Mouse (Mus musculus) midbrain, embryonic 15.5 days (tissue): ENCODE results near the gene 1700030J22Rik. TPM values are rescaled to one million over a fixed set of nuclear protein-coding genes. Genes with fewer than 3 reads are reported as not detected.

Experiments
- ATAC-seq: fragments of 200-750 bp; cut with Nextera tagmentation; replicated peaks from 2 replicates; pipeline ENCODE4 v1.8.0; 2017; ENCODE audit warnings: moderate TSS enrichment
- H3K27ac ChIP-seq: fragments of 300-500 bp; sonication (generic); 2 replicates; pipeline ENCODE4 v1.5.1; 2015; ENCODE audit warnings: mild to moderate bottlenecking, inconsistent platforms
- H3K27me3 ChIP-seq: fragments of 300-500 bp; sonication (generic); replicated peaks from 2 replicates; pipeline ENCODE4 v1.6.1; 2015; ENCODE audit warnings: inconsistent platforms
- H3K36me3 ChIP-seq: fragments of 300-500 bp; sonication (generic); replicated peaks from 2 replicates; pipeline ENCODE4 v1.6.1; 2015; ENCODE audit warnings: inconsistent platforms
- H3K4me1 ChIP-seq: fragments of 300-500 bp; sonication (generic); 2 replicates; pipeline ENCODE4 v1.6.1; 2015; ENCODE audit warnings: inconsistent platforms
- H3K4me2 ChIP-seq: fragments of 300-500 bp; sonication (generic); 2 replicates; pipeline ENCODE4 v1.6.1; 2015; ENCODE audit warnings: inconsistent platforms, mild to moderate bottlenecking, moderate library complexity
- H3K4me3 ChIP-seq: fragments of 300-500 bp; sonication (generic); 2 replicates; pipeline ENCODE4 v1.5.1; 2015; ENCODE audit warnings: mild to moderate bottlenecking, inconsistent platforms
- H3K9ac ChIP-seq: fragments of 300-500 bp; sonication (generic); 2 replicates; pipeline ENCODE4 v1.6.1; 2015; ENCODE audit warnings: mild to moderate bottlenecking, inconsistent platforms
- H3K9me3 ChIP-seq: fragments of 300-500 bp; sonication (generic); 2 replicates; pipeline ENCODE4 v1.6.1; 2016; ENCODE audit warnings: inconsistent platforms
- WGBS: fragments of 180-500 bp; shearing (Covaris S2); methylation state at CpG from one replicate; pipeline ENCODE4 v1.1.7; 2015; ENCODE audit warnings: mixed read lengths; 5-methylcytosine and 5-hydroxymethylcytosine counted together
- polyA plus RNA-seq: library from polyadenylated mRNA; unstranded; fragments of >200 nt; fragmentation: Nextera tagmentation; extraction: Ambion mirVana; gene quantifications from 2 replicates; pipeline ENCODE4 v1.2.1, GENCODE M21; 2015

1700030J22Rik gene
- 8.8 and 9.1 TPM in 2 replicates for polyA plus RNA-seq

DNA sequence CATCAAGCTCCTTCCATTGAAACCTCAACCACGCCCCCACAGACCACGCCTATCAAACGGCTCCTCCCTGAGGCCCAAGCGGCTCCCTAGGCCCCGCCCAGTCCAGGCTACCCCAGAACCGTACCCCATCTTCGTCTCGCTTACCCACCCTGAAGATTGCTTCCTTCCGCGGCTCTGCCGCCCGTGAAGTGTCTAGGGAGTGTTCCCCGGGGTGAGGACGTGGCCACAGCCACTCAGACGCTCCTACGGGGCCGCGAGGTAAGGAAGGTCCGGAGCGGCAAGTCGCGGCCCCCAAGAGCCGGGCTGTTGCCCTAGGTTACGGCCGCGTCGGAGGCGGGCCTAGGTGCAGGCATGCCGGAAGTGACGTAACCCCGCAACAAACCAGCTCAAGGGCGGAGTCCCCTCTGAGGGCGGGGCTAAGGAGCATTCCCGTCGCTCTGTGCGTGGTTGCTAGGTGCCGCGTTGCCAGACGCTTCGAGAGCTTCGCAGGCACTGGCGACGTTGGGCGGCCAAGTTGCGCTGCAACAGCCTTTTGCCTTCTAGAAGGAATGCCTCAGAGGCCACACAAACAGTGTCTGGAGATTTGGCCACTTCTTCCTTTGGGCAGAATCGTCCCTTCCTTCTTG lies at the start of gene 1700030J22Rik:
Gene 1700030J22Rik (minus strand): TSS at position 329 of the 626 bp plus-strand sequence.
- H3K9ac ChIP-seq = peak within 1 kb of the TSS; percentile 55
- peak within 1 kb of the TSS; percentile 63 for H3K4me2 ChIP-seq
- no peaks in the 10 kb centered on the region for H3K36me3 ChIP-seq
- H3K4me3 ChIP-seq = peak within 1 kb of the TSS; percentile 69
- WGBS = under 1% methylated on average over 46 of the region's 46 CpGs
- H3K27me3 ChIP-seq = no peaks in the 10 kb centered on the region
- no peaks in the 10 kb centered on the region for H3K9me3 ChIP-seq
- peak within 1 kb of the TSS; percentile 52 for H3K27ac ChIP-seq
- peaks cover 12% of the 10 kb centered on the region for H3K4me1 ChIP-seq
- peak; percentile 99 for ATAC-seq

DNA sequence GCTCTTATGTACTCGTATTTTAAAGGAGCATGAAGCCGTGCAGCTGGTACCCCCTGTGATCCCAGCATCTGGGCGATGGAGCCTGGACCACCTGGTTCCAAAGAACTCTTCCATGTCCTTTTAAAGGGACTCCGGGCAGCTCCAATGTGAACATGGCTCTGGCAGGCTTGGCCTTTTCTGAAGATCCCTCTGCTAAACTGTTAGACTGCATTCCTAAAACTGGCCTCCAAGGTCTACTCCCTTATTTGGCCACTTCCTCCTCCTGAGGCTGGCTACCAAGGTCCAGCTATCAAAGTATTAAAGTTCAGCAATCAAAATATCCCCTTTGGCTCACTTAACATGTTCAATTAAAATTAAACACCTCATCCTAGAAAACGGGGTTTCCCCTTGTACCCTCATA lies 48.8 kb upstream of the 1700030J22Rik start:
- ATAC-seq = no peak
- no peak overlapping the region for H3K4me3 ChIP-seq
- H3K36me3 ChIP-seq = no peaks in the 10 kb centered on the region
- no peak overlapping the region for H3K4me2 ChIP-seq
- H3K9me3 ChIP-seq = no peaks in the 10 kb centered on the region
- no peak overlapping the region for H3K9ac ChIP-seq
- H3K27me3 ChIP-seq = no peaks in the 10 kb centered on the region
- H3K4me1 ChIP-seq = no peaks in the 10 kb centered on the region
- WGBS = 85% methylated on average over 5 of the region's 5 CpGs
- no peak overlapping the region for H3K27ac ChIP-seq

DNA sequence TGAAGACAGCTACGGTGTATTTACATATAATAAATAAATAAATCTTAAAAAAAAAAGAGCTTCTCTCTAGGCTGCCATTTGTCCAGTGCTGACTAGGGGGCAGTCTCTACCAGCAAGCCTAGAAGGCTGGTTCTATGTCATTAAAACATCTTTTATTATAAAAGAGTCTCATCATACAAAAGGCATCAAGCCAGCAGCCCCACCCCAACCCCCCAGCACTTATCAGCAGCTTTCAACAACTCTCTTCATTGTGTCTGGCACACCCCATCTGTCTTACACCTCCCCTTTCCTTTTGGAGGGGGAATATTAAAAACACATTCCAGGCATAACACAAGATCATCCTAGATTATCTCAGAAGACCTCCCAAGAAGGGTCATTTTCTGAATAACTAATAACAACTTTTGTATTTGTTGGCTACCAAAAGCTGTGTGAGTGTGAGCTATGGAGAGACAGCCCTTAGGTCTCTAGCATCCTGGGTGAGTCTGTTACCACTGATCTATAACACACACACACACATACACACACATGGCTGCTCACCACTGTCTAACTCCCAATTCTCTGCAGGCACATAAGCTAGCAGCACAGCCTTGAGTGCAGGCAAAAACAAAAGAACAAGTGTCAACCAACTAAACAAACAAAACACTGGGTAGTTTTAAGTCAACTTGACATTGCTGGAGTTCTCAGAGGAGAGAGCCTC lies 43.7 kb upstream of the 1700030J22Rik start:
- Histone ChIP-seq H3K4me3 (no peak overlapping the region), H3K27me3 (no peaks in the 10 kb centered on the region), H3K36me3 (no peaks in the 10 kb centered on the region), H3K4me1 (no peaks in the 10 kb centered on the region), H3K4me2 (no peak overlapping the region), H3K9me3 (no peaks in the 10 kb centered on the region), H3K9ac (no peak overlapping the region), H3K27ac (no peak overlapping the region)
- no peak for ATAC-seq
- 88% methylated on average over 1 of the region's 1 CpGs for WGBS

DNA sequence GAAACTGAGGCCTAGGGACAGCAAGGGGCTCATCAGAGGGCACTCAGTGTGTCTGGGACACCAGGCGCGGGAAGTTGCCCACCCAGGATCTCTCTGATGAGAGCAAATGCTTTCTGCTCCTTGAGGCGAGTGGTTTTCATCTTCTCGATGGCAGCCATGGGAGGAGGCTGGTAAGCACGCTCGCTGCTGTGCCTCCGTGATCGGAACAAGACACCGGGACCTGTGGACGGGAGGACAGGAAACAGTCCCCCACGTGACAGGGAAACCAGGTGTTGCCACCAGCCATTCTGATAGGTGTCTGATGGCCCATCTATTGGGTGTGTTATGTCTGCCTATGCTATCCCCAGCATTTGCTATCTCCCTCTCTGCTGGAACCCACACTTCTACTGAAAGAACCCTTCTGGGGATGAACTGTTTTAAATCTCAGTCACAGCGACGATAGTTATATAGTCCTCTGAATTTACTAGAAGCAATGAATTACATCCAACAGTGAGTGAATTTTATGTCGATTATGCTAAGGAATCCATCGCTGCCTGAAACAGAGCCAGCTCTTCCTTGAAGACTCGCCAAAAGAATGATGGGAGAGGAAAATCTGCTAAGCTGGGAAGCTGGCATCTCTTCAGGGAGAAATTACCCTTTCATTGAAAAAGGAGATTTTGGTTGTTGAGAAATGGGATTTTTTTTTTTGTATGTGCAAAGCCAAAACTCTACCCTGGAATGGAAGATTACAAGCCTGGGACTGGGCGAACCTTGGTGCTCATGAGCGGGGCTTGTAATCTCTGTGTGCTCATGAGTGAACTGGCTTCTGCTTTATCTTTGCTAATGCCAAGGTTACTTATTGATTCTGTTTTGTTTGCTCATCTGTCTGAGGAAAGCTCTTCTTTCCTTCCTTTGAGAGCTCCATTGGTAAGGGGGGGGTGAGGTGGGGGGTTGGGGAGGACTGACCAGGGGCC lies 40.8 kb upstream of the 1700030J22Rik start:
- no peak overlapping the region for H3K27ac ChIP-seq
- H3K4me2 ChIP-seq = no peak overlapping the region
- H3K4me1 ChIP-seq = no peaks in the 10 kb centered on the region
- no peak overlapping the region for H3K9ac ChIP-seq
- WGBS = 86% methylated on average over 18 of the region's 18 CpGs
- H3K36me3 ChIP-seq = no peaks in the 10 kb centered on the region
- no peak for ATAC-seq
- H3K9me3 ChIP-seq = no peaks in the 10 kb centered on the region
- no peak overlapping the region for H3K4me3 ChIP-seq
- no peaks in the 10 kb centered on the region for H3K27me3 ChIP-seq

DNA sequence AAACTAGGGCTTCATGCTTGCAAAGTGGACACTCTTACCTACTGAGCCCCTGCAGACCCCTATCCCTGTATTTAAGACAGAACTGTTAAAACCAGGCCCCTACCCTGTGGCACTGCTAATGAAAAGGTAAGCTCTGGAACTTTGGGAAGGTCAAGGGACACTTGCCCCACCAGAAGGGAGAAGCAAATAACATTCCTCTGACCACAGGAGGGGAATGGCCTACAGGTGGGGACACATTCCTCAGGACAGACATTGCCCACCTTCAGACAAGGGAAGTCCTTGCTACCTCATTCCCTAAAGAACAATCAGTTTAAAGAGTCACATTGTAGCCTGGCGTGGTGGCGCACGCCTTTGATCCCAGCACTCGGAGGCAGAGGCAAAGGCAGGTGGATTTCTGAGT lies 39.1 kb upstream of the 1700030J22Rik start:
- Histone ChIP-seq H3K9me3 (no peaks in the 10 kb centered on the region), H3K9ac (no peak overlapping the region), H3K4me2 (no peak overlapping the region), H3K27ac (no peak overlapping the region), H3K36me3 (no peaks in the 10 kb centered on the region), H3K4me1 (no peaks in the 10 kb centered on the region), H3K27me3 (no peaks in the 10 kb centered on the region), H3K4me3 (no peak overlapping the region)
- 94% methylated on average over 4 of the region's 4 CpGs for WGBS
- no peak for ATAC-seq

DNA sequence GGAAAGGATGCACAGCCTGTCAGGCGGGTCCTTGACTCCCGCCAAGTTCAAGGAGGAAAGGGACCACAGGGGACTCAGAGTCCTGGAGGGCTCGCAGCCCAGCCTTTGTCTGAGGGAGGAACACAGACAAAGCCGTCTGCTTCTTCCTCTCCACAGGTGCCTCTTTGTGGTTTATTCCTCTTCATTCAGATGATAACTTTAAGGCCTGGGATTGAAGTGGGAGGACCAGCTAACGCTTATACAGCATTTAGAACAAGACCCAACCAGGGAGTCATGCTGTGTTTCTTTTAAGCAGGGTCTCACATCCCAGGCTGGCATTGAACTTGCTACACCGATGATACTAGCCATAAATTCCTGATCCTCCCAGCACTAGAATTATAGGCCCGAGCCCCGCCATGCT lies 38.2 kb upstream of the 1700030J22Rik start:
- no peak overlapping the region for H3K4me3 ChIP-seq
- no peaks in the 10 kb centered on the region for H3K9me3 ChIP-seq
- no peak overlapping the region for H3K4me2 ChIP-seq
- H3K4me1 ChIP-seq = no peaks in the 10 kb centered on the region
- ATAC-seq = no peak
- H3K36me3 ChIP-seq = no peaks in the 10 kb centered on the region
- H3K9ac ChIP-seq = no peak overlapping the region
- no peak overlapping the region for H3K27ac ChIP-seq
- 34% methylated on average over 8 of the region's 8 CpGs for WGBS
- H3K27me3 ChIP-seq = no peaks in the 10 kb centered on the region

DNA sequence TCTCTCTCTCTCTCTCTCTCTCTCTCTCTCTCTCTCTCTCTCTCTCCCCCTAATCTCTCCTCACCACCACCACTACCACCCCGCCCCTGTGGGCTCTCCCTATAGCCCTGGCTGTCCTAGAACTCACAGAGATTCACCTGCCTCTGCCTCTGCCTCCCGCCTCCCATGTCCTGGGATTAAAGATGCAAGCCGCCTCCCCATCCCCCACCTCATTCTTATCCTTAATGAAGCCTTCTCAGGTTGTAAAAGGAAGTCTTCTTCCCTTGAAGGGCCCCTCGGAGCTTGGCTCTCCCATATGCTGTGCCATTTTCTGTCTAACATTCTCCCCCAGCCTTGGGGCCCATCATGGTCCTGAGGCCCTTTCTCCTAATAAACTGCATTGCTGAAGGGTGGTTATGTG lies 36.9 kb upstream of the 1700030J22Rik start:
- Histone ChIP-seq H3K4me3 (no peak overlapping the region), H3K4me2 (no peak overlapping the region), H3K27me3 (no peaks in the 10 kb centered on the region), H3K4me1 (no peaks in the 10 kb centered on the region), H3K27ac (no peak overlapping the region), H3K9ac (no peak overlapping the region), H3K36me3 (no peaks in the 10 kb centered on the region), H3K9me3 (no peaks in the 10 kb centered on the region)
- ATAC-seq = no peak
- WGBS = 64% methylated on average over 4 of the region's 4 CpGs

DNA sequence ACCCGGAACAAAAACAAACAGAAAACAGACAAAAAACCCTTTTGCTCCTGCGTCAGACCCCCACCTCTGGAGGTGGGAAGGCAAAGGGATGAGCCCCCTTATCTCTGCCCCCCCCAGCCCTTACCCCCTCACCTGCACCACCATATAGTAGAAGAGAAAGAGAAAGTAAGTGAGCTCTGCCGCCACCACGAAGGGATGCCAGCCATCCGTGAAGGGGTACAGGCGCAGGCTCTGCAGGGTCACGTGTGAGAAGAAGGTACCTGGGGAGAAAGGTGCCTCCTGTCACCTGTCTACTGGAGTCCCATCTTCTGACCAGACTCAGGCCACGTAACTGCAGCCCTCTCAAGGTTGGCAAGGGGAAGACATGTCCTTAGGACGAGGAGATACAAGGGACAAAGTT lies 32.6 kb upstream of the 1700030J22Rik start:
- Histone ChIP-seq H3K4me1 (no peaks in the 10 kb centered on the region), H3K4me3 (no peak overlapping the region), H3K4me2 (no peak overlapping the region), H3K27ac (no peak overlapping the region), H3K36me3 (no peaks in the 10 kb centered on the region), H3K9ac (no peak overlapping the region), H3K9me3 (no peaks in the 10 kb centered on the region), H3K27me3 (no peaks in the 10 kb centered on the region)
- WGBS = 84% methylated on average over 9 of the region's 9 CpGs
- ATAC-seq = no peak

DNA sequence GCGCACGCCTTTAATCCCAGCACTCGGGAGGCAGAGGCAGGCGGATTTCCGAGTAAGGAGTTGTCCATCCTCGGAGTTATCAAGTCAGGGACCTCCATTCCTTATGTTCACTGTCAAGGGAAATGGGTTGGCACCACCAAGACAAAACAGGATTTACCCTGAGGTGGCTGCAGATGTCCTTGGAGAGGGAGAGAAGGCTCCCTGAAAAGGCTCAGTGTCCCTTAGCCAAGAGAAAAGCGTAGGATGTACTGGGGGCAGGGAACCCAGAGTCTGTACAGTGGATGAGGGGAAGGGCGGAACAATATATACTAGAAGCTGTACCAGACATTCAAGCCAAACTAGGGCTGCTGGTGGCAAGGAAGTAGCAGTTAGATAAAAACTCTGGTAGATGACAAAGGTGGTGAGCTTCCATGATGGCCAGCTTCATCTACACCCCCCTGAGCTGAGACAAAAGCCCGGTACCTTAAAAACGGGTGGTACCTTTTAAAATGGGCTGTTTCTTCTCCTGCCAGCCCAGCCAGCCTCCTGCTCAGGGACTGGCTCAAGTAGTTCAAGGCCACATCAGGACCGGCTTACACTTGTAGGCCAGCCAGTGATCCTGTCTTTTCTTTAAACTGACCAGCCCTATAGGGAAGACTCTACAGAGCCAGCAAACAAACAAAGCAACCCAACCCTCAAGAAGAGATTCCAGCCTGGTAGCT lies 15.4 kb upstream of the 1700030J22Rik start:
- Histone ChIP-seq H3K27ac (no peak overlapping the region), H3K27me3 (no peaks in the 10 kb centered on the region), H3K9me3 (no peaks in the 10 kb centered on the region), H3K36me3 (no peaks in the 10 kb centered on the region), H3K4me1 (peaks cover 18% of the 10 kb centered on the region), H3K4me3 (peak overlapping the region; percentile 75), H3K9ac (peak overlapping the region; percentile 46; the same call in 1 of the 2 replicates), H3K4me2 (peak overlapping the region; percentile 90)
- 62% methylated on average over 11 of the region's 11 CpGs for WGBS
- no peak for ATAC-seq

DNA sequence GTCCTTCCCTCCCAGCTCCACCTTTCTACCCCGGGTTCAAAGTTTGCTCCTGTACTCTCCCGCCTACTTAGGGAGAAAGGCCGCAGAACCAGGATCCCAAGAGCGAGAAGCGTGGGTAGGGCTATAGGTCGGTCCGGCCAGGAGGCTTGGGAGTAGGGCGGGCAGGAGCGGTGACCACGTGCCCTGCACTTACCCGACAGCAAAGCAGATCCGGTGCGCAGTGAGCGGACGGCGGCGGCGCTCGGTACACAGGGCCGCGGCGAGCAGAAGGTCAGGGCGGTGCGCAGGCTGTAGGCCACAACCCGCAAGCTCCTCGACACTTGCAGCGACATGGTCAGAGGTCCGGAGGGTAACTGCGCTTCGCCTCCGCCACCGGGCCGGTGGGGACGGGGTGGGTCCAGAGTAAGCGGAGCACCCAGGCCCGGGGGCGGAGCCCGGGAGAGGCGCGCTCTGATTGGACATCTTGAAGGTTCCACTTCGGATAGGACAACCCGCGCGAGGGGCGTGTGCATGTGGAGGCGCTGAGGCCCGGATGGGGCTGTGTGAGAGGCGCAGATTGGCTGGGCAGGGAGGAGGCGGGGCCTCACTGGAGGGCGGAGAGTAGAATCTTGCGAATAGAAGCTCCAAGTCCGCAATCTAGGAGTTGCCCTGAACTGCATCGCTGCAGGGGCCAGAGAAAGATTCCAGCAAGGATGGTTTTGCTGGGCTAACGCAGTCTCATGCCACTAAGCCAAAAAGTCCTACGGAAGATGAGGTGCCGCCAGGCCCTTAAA lies 14.5 kb upstream of the 1700030J22Rik start, which contains the start of gene Gcsh:
Gene Gcsh (minus strand): TSS at position 443 of the 773 bp plus-strand sequence.
- H3K4me2 ChIP-seq = peak within 1 kb of the TSS; percentile 90
- H3K4me3 ChIP-seq = peak within 1 kb of the TSS; percentile 75
- ATAC-seq = peak; percentile 100
- peaks cover 18% of the 10 kb centered on the region for H3K4me1 ChIP-seq
- H3K9me3 ChIP-seq = no peaks in the 10 kb centered on the region
- H3K27ac ChIP-seq = 0 out of 2 replicates have a peak within 1 kb of the TSS, but pooled peaks have one; percentile 60
- WGBS = 1% methylated on average over 56 of the region's 56 CpGs
- H3K36me3 ChIP-seq = no peaks in the 10 kb centered on the region
- H3K9ac ChIP-seq = peak within 1 kb of the TSS; percentile 56
- no peaks in the 10 kb centered on the region for H3K27me3 ChIP-seq
